Mouse (Mus musculus) c-Kit-negative CD71-positive TER-119-positive erythroid progenitor cells, embryonic 14.5 days (primary cell): Measurements from ENCODE around the gene B4galt3.
A peak's percentile ranks its signal among the peaks of the same experiment; 100 is the strongest.

Source experiments
- DNase-seq: peaks from one replicate; pipeline ENCODE4 v3.0.0-alpha.2; 2013; ENCODE audit warnings: low read depth, low spot score

B4galt3 gene

GRCm38 (mm10) chr1:171263666-171264461 is 6.3 kb upstream of the B4galt3 start:
- no peak for DNase-seq

GRCm38 (mm10) chr1:171265971-171266744 is 4.0 kb upstream of the B4galt3 start:
- no peak for DNase-seq

GRCm38 (mm10) chr1:171268341-171268740 is 1.8 kb upstream of the B4galt3 start:
- DNase-seq: no peak

GRCm38 (mm10) chr1:171270573-171270900 is 409 bp downstream of the B4galt3 start:
- no peak for DNase-seq

GRCm38 (mm10) chr1:171271196-171271595 is 1.1 kb downstream of the B4galt3 start:
- no peak for DNase-seq

GRCm38 (mm10) chr1:171271622-171272021 is 1.5 kb downstream of the B4galt3 start:
- no peak for DNase-seq

- no peak for DNase-seq
These were observed 2.0 kb downstream of the B4galt3 start for GRCm38 (mm10) chr1:171272086-171272485.

GRCm38 (mm10) chr1:171274171-171274570 is 4.0 kb downstream of the B4galt3 start:
- DNase-seq: no peak

GRCm38 (mm10) chr1:171275144-171275734 is 5.1 kb downstream of the B4galt3 start:
- DNase-seq: no peak

GRCm38 (mm10) chr1:171276110-171276748 is 6.1 kb downstream of the B4galt3 start:
- DNase-seq: no peak

- no peak for DNase-seq
These were observed 7.6 kb downstream of the B4galt3 start for GRCm38 (mm10) chr1:171277736-171278135.

GRCm38 (mm10) chr1:171278436-171278835 is 8.3 kb downstream of the B4galt3 start:
- DNase-seq: no peak

- DNase-seq: no peak
These were observed 9.0 kb downstream of the B4galt3 start for GRCm38 (mm10) chr1:171279012-171279705.

GRCm38 (mm10) chr1:171279721-171280120 is 9.6 kb downstream of the B4galt3 start:
- DNase-seq: no peak

- DNase-seq: no peak
These were observed 10.3 kb downstream of the B4galt3 start for GRCm38 (mm10) chr1:171280250-171280915.

- DNase-seq: peak; percentile 97
These were observed 10.9 kb downstream of the B4galt3 start, which contains the start of gene Ppox for GRCm38 (mm10) chr1:171280916-171281527. Gene Ppox (minus strand): TSS chr1:171281186.

GRCm38 (mm10) chr1:171281528-171281923 is 11.4 kb downstream of the B4galt3 start:
- DNase-seq: peak; percentile 85

- DNase-seq: no peak
These were observed 12.1 kb downstream of the B4galt3 start for GRCm38 (mm10) chr1:171282086-171282805.
